Mouse (Mus musculus) kidney, adult 2 months (tissue): ENCODE results near the gene Carmil1. TPM values are rescaled to one million over a fixed set of nuclear protein-coding genes. Genes with fewer than 3 reads are reported as not detected.

Source experiments
- DNase-seq: peaks from one replicate; pipeline ENCODE4 v3.0.0; 2021
- H3K27ac ChIP-seq: fragments of 200-500 bp; 2 replicates; pipeline ENCODE4 v1.5.1; 2012; ENCODE audit warnings: low read depth, low read length, control low read depth, inconsistent platforms; ENCODE audit not compliant: insufficient read depth
- H3K27me3 ChIP-seq: fragments of 200-500 bp; replicated peaks from 2 replicates; pipeline ENCODE4 v1.6.1; 2012; ENCODE audit warnings: mild to moderate bottlenecking, moderate library complexity, low read length, inconsistent platforms; ENCODE audit not compliant: control insufficient read depth, insufficient read depth
- H3K36me3 ChIP-seq: fragments of 200-500 bp; 2 replicates; pipeline ENCODE4 v1.6.1; 2012; ENCODE audit warnings: mild to moderate bottlenecking, moderate library complexity, low read length, inconsistent platforms; ENCODE audit not compliant: control insufficient read depth, insufficient read depth
- H3K4me1 ChIP-seq: fragments of 200-500 bp; 2 replicates; pipeline ENCODE4 v1.6.1; 2011; ENCODE audit warnings: low read length; ENCODE audit not compliant: control insufficient read depth, insufficient read depth
- H3K4me3 ChIP-seq: fragments of 200-500 bp; 2 replicates; pipeline ENCODE4 v1.5.1; 2011; ENCODE audit warnings: mild to moderate bottlenecking, low read depth, low read length, control low read depth; ENCODE audit not compliant: insufficient read depth
- CTCF ChIP-seq: fragments of 200-500 bp; conservative IDR thresholded peaks from 2 replicates; pipeline ENCODE4 v1.5.1; 2011; ENCODE audit warnings: low read depth, mild to moderate bottlenecking, control low read depth, low read length, moderate library complexity, mixed read lengths; ENCODE audit not compliant: insufficient read depth, insufficient read length
- POLR2A ChIP-seq: fragments of 200-500 bp; IDR thresholded peaks from one replicate; pipeline ENCODE4 v1.6.1; 2011; ENCODE audit warnings: low read depth, low read length, control low read depth
- WGBS: fragments of 180-500 bp; shearing (Covaris S2); methylation state at CpG from one replicate; pipeline ENCODE4 v1.1.7; 2018; 5-methylcytosine and 5-hydroxymethylcytosine counted together
- polyA plus RNA-seq: library from polyadenylated mRNA; depleted of rRNA; stranded (reverse); fragments of >200 nt; gene quantifications from 2 replicates; pipeline ENCODE4 v1.2.3, GENCODE M21; 2012

Gene Carmil1
- polyA plus RNA-seq, 1 experiment, result 7.7 TPM

- DNase-seq, result no peak
- no peak overlapping the region for H3K4me3 ChIP-seq
- H3K4me1 ChIP-seq, result no peaks in the 10 kb centered on the region
- 74% methylated on average over 5 of the region's 5 CpGs for whole genome bisulfite sequencing
- H3K27me3 ChIP-seq, result no peaks in the 10 kb centered on the region
- TF ChIP-seq CTCF (no peak), POLR2A (no peak)
- H3K27ac ChIP-seq, result no peak overlapping the region
- H3K36me3 ChIP-seq, result 0 out of 2 replicates have a peak, but pooled peaks cover 2% of the 10 kb centered on the region
Measured at GRCm38 (mm10) chr13:24131319-24131718, 149.3 kb downstream of the Carmil1 start.

- TF ChIP-seq CTCF (no peak), POLR2A (no peak)
- H3K27me3 ChIP-seq, result no peaks in the 10 kb centered on the region
- no peak for DNase-seq
- no peak overlapping the region for H3K4me3 ChIP-seq
- H3K4me1 ChIP-seq, result no peaks in the 10 kb centered on the region
- no peak overlapping the region for H3K27ac ChIP-seq
- 0 out of 2 replicates have a peak, but pooled peaks cover 2% of the 10 kb centered on the region for H3K36me3 ChIP-seq
- WGBS, result 98% methylated on average over 2 of the region's 2 CpGs
Measured at GRCm38 (mm10) chr13:24130741-24131140, 149.9 kb downstream of the Carmil1 start.

- no peak overlapping the region for H3K27ac ChIP-seq
- no peaks in the 10 kb centered on the region for H3K4me1 ChIP-seq
- TF ChIP-seq CTCF (no peak), POLR2A (no peak)
- H3K27me3 ChIP-seq, result no peaks in the 10 kb centered on the region
- H3K4me3 ChIP-seq, result no peak overlapping the region
- no peaks in the 10 kb centered on the region for H3K36me3 ChIP-seq
- DNase-seq, result no peak
- 98% methylated on average over 1 of the region's 1 CpGs for WGBS
Measured at GRCm38 (mm10) chr13:24128731-24129130, 151.9 kb downstream of the Carmil1 start.

- H3K4me1 ChIP-seq, result no peaks in the 10 kb centered on the region
- no peak for TF ChIP-seq POLR2A
- TF ChIP-seq CTCF, result no peak
- H3K36me3 ChIP-seq, result no peaks in the 10 kb centered on the region
- H3K27me3 ChIP-seq, result no peaks in the 10 kb centered on the region
- no peak overlapping the region for H3K4me3 ChIP-seq
- H3K27ac ChIP-seq, result no peak overlapping the region
- DNase-seq, result no peak
- WGBS, result 67% methylated on average over 6 of the region's 6 CpGs
Measured at GRCm38 (mm10) chr13:24125865-24126264, 154.7 kb downstream of the Carmil1 start.

GRCm38 (mm10) chr13:24117181-24117812, 163.3 kb downstream of the Carmil1 start:
- H3K27ac ChIP-seq, result no peak overlapping the region
- no peak for DNase-seq
- 82% methylated on average over 7 of the region's 7 CpGs for WGBS
- H3K4me1 ChIP-seq, result no peaks in the 10 kb centered on the region
- no peak for TF ChIP-seq CTCF
- no peak for TF ChIP-seq POLR2A
- H3K4me3 ChIP-seq, result no peak overlapping the region
- no peaks in the 10 kb centered on the region for H3K36me3 ChIP-seq
- H3K27me3 ChIP-seq, result no peaks in the 10 kb centered on the region

- DNase-seq, result peak; percentile 71
- H3K36me3 ChIP-seq, result no peaks in the 10 kb centered on the region
- H3K27me3 ChIP-seq, result no peaks in the 10 kb centered on the region
- no peak for TF ChIP-seq POLR2A
- TF ChIP-seq CTCF, result peak; percentile 76
- H3K27ac ChIP-seq, result no peak overlapping the region
- no peak overlapping the region for H3K4me3 ChIP-seq
- 62% methylated on average over 9 of the region's 9 CpGs for WGBS
- no peaks in the 10 kb centered on the region for H3K4me1 ChIP-seq
Measured at GRCm38 (mm10) chr13:24112689-24113348, 167.8 kb downstream of the Carmil1 start.

GRCm38 (mm10) chr13:24110329-24110728, 170.3 kb downstream of the Carmil1 start:
- Histone ChIP-seq H3K27ac (no peak overlapping the region), H3K4me3 (no peak overlapping the region), H3K36me3 (no peaks in the 10 kb centered on the region), H3K4me1 (no peaks in the 10 kb centered on the region), H3K27me3 (no peaks in the 10 kb centered on the region)
- TF ChIP-seq CTCF, result no peak
- no peak for TF ChIP-seq POLR2A
- 91% methylated on average over 7 of the region's 7 CpGs for WGBS
- DNase-seq, result no peak
